Mouse (Mus musculus) mesoderm, embryonic 11.5 days (tissue): Measurements from ENCODE around the gene Gcnt7.

Source experiments
- DNase-seq: peaks from one replicate; pipeline ENCODE4 v3.0.0-alpha.2; 2012; ENCODE audit warnings: low read depth, low spot score

The Gcnt7 gene

GRCm38 (mm10) chr2:172458496-172458895, at the start of gene Gcnt7:
Gene Gcnt7, minus strand, starts transcription at chr2:172458596.
- DNase-seq: no peak

GRCm38 (mm10) chr2:172506121-172506520, 47.7 kb upstream of the Gcnt7 start:
- DNase-seq: no peak

- DNase-seq: peak; percentile 43
These were observed 43.8 kb upstream of the Gcnt7 start for GRCm38 (mm10) chr2:172502168-172502567.

- peak; percentile 61 for DNase-seq
These were observed 42.9 kb upstream of the Gcnt7 start for GRCm38 (mm10) chr2:172501341-172501740.

- DNase-seq: no peak
These were observed 42.4 kb upstream of the Gcnt7 start for GRCm38 (mm10) chr2:172500752-172501316.

GRCm38 (mm10) chr2:172498823-172499222, 40.4 kb upstream of the Gcnt7 start:
- DNase-seq: no peak

- DNase-seq: no peak
These were observed 38.4 kb upstream of the Gcnt7 start for GRCm38 (mm10) chr2:172496736-172497345.

GRCm38 (mm10) chr2:172484696-172485370, 26.4 kb upstream of the Gcnt7 start:
- DNase-seq: peak; percentile 39

GRCm38 (mm10) chr2:172483766-172484413, 25.5 kb upstream of the Gcnt7 start:
- DNase-seq: no peak

GRCm38 (mm10) chr2:172481654-172482385, 23.4 kb upstream of the Gcnt7 start:
- no peak for DNase-seq

- DNase-seq: no peak
These were observed 21.9 kb upstream of the Gcnt7 start for GRCm38 (mm10) chr2:172480296-172480695.

- DNase-seq: peak; percentile 80
These were observed 19.5 kb upstream of the Gcnt7 start for GRCm38 (mm10) chr2:172477860-172478259.

GRCm38 (mm10) chr2:172477350-172477749, 19.0 kb upstream of the Gcnt7 start:
- no peak for DNase-seq

GRCm38 (mm10) chr2:172476707-172477260, 18.4 kb upstream of the Gcnt7 start:
- no peak for DNase-seq

GRCm38 (mm10) chr2:172474970-172475369, 16.6 kb upstream of the Gcnt7 start:
- DNase-seq: peak; percentile 29

- DNase-seq: no peak
These were observed 15.2 kb upstream of the Gcnt7 start for GRCm38 (mm10) chr2:172473591-172473990.

- DNase-seq: no peak
These were observed 13.9 kb upstream of the Gcnt7 start, which contains the start of gene Fam209 for GRCm38 (mm10) chr2:172472318-172472717. Gene Fam209, plus strand, starts transcription at chr2:172472520.

GRCm38 (mm10) chr2:172468346-172468819, 10.0 kb upstream of the Gcnt7 start:
- DNase-seq: no peak

GRCm38 (mm10) chr2:172467206-172467605, 8.8 kb upstream of the Gcnt7 start:
- DNase-seq: no peak

GRCm38 (mm10) chr2:172466427-172467132, 8.2 kb upstream of the Gcnt7 start:
- no peak for DNase-seq

GRCm38 (mm10) chr2:172462813-172463212, 4.4 kb upstream of the Gcnt7 start:
- no peak for DNase-seq
